Mouse (Mus musculus) heart, adult 2 months (tissue): ENCODE data around the gene Nt5dc3.

Source experiments
- CTCF ChIP-seq: fragments of 200-600 bp; IDR thresholded peaks from 2 replicates; pipeline ENCODE4 v1.8.1; 2022; ENCODE audit warnings: antibody characterized with exemption, mild to moderate bottlenecking, moderate library complexity
- EP300 ChIP-seq: fragments of 200-500 bp; IDR thresholded peaks from 2 replicates; pipeline ENCODE4 v1.6.1; 2011; ENCODE audit warnings: low read depth, low read length, control low read depth; ENCODE audit not compliant: insufficient read depth
- POLR2A ChIP-seq: fragments of 200-500 bp; IDR thresholded peaks from 2 replicates; pipeline ENCODE4 v1.6.1; 2011; ENCODE audit warnings: mild to moderate bottlenecking, low read depth, low read length, control low read depth; ENCODE audit not compliant: insufficient read depth

GRCm38 (mm10) chr10:86810000-86810399 is 31.2 kb downstream of the Nt5dc3 start:
- TF ChIP-seq CTCF (no peak), POLR2A (no peak), EP300 (no peak)
